Mouse (Mus musculus): ENCODE measurements around the gene Dppa3. TPM values are rescaled to one million over a fixed set of nuclear protein-coding genes. Genes with fewer than 3 reads are reported as not detected.
A peak's percentile ranks its signal among the peaks of the same experiment; 100 is the strongest.

The Dppa3 gene
- polyA plus RNA-seq, 1 experiment from 2014 or later: not detected

DNA sequence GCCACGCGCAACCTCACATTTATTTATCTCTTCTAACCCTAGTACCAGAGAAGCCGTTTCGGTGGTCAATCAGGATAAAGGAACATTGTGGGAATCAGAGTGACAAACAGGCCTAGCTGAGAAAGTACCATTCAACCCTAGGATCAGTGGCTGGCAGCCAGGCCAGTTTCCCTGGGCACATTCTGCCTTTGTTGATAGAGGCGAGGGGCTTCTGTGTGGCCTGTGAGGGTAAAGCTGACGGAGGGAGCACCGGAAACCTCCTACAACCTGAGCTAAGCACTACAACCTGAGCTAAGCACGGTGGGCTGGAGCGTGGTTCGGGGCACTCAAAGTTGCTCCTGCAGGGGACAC, 44.0 kb downstream of the Dppa3 start:
- no peak for ATAC-seq (replicated peaks; ENCODE audit: low FRiP score, low read depth)
- TF ChIP-seq CTCF (IDR thresholded peaks at IDR 0.05; ENCODE audit: low read depth): no peak
- DNase-seq (ENCODE audit: low spot score): no peak
- no peaks in the 10 kb centered on the region for H3K4me1 ChIP-seq (replicated peaks; ENCODE audit: insufficient read depth, low read length)
- H3K4me3 ChIP-seq (replicated peaks; ENCODE audit: low read depth, low read length): no peak overlapping the region
- no peak overlapping the region for H3K9ac ChIP-seq (ENCODE audit: low read depth, low read length)
- H3K36me3 ChIP-seq (ENCODE audit: insufficient read depth, low read length): no peaks in the 10 kb centered on the region
- no peaks in the 10 kb centered on the region for H3K27me3 ChIP-seq (ENCODE audit: insufficient read depth, low read length)
- H3K27ac ChIP-seq: no peak overlapping the region
- peak overlapping the region; percentile 53 for H3K4me2 ChIP-seq (ENCODE audit: low read length)
- 28% methylated on average over 10 of the region's 10 CpGs for WGBS
- no peaks in the 10 kb centered on the region for H3K9me3 ChIP-seq (replicated peaks; ENCODE audit: low read length)

DNA sequence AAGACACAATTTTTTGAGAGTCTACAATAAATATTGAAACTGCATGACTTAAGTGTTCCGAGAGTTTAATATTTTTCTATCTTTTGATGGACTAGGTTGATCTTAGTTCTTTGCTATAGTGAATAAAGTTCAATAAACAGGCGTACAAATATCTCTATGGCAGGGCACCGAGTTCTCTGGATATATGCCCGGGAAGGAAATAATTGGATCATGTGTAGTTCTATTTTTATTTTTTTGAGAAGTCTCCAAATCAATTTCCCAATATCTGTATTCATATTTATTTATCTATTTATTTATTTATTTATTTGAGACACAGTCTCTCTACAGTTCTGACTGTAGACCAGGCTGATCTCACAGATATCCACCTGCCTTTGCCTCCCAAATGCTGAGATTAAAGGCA, 44.6 kb downstream of the Dppa3 start:
- Histone ChIP-seq H3K4me2 (ENCODE audit: low read length) (no peak overlapping the region), H3K9ac (ENCODE audit: low read depth, low read length) (no peak overlapping the region), H3K27ac (no peak overlapping the region), H3K27me3 (ENCODE audit: insufficient read depth, low read length) (no peaks in the 10 kb centered on the region), H3K36me3 (ENCODE audit: insufficient read depth, low read length) (no peaks in the 10 kb centered on the region), H3K4me3 (replicated peaks; ENCODE audit: low read depth, low read length) (no peak overlapping the region), H3K9me3 (replicated peaks; ENCODE audit: low read length) (no peaks in the 10 kb centered on the region), H3K4me1 (replicated peaks; ENCODE audit: insufficient read depth, low read length) (no peaks in the 10 kb centered on the region)
- DNase-seq (ENCODE audit: low spot score) (no peak), ATAC-seq (replicated peaks; ENCODE audit: low FRiP score, low read depth) (no peak)
- 89% methylated on average over 4 of the region's 4 CpGs for WGBS
- no peak for TF ChIP-seq CTCF (IDR thresholded peaks at IDR 0.05; ENCODE audit: low read depth)

DNA sequence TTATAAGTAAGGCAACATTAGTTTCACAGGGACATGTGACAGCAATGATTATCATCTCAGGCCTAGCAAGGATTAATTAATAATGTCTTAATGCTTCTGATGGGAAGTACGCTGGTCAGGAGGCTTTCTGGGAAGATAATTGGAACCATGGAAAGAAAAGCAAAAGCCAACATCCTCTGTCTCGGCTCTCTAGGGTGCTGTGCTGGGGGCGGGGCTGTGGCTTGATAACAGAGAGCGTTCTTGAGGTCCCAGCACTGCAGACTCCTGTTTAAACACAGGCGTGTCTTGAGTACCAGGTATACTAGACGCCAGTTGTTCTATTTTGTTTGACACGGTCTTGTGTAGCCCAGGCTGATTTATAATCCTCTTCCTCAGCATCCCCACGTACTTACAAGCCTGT, 46.5 kb downstream of the Dppa3 start:
- no peaks in the 10 kb centered on the region for H3K9me3 ChIP-seq (replicated peaks; ENCODE audit: low read length)
- H3K9ac ChIP-seq (ENCODE audit: low read depth, low read length): no peak overlapping the region
- H3K4me2 ChIP-seq (ENCODE audit: low read length): no peak overlapping the region
- H3K27ac ChIP-seq: no peak overlapping the region
- no peak for ATAC-seq (replicated peaks; ENCODE audit: low FRiP score, low read depth)
- no peaks in the 10 kb centered on the region for H3K36me3 ChIP-seq (ENCODE audit: insufficient read depth, low read length)
- WGBS: 55% methylated on average over 8 of the region's 8 CpGs
- no peak for DNase-seq (ENCODE audit: low spot score)
- H3K27me3 ChIP-seq (ENCODE audit: insufficient read depth, low read length): no peaks in the 10 kb centered on the region
- no peak overlapping the region for H3K4me3 ChIP-seq (replicated peaks; ENCODE audit: low read depth, low read length)
- no peak for TF ChIP-seq CTCF (IDR thresholded peaks at IDR 0.05; ENCODE audit: low read depth)
- H3K4me1 ChIP-seq (replicated peaks; ENCODE audit: insufficient read depth, low read length): no peaks in the 10 kb centered on the region

Other genes starting within 250 kb of the Dppa3 start
- 6.6 and 9.8 TPM in 2 replicates for gene Rimklb, start 127.6 kb upstream of the Dppa3 start, polyA plus RNA-seq (2015; fragmentation: Nextera tagmentation; extraction: Ambion mirVana)
- gene Mfap5, start 120.6 kb upstream of the Dppa3 start, polyA plus RNA-seq (2015; fragmentation: Nextera tagmentation; extraction: Ambion mirVana): 42.4 and 47.0 TPM in 2 replicates
- gene Aicda, start 72.6 kb upstream of the Dppa3 start, polyA plus RNA-seq (2015; fragmentation: Nextera tagmentation; extraction: Ambion mirVana): not detected in 2 replicates
- 3.6 TPM in 2 replicates for gene Apobec1, start 24.0 kb upstream of the Dppa3 start, polyA plus RNA-seq (2015; fragmentation: Nextera tagmentation; extraction: Ambion mirVana)
- gene Gdf3, start 16.3 kb upstream of the Dppa3 start, polyA plus RNA-seq (2015; fragmentation: Nextera tagmentation; extraction: Ambion mirVana): not detected in 2 replicates
- gene Nanog, start 81.1 kb downstream of the Dppa3 start, polyA plus RNA-seq (2015; fragmentation: Nextera tagmentation; extraction: Ambion mirVana): not detected in 2 replicates
- 4.1 and 4.4 TPM in 2 replicates for gene Slc2a3, start 175.2 kb downstream of the Dppa3 start, polyA plus RNA-seq (2015; fragmentation: Nextera tagmentation; extraction: Ambion mirVana)
- gene Foxj2, start 193.5 kb downstream of the Dppa3 start, polyA plus RNA-seq (2015; fragmentation: Nextera tagmentation; extraction: Ambion mirVana): 5.2 and 5.5 TPM in 2 replicates
- 2.1 and 2.3 TPM in 2 replicates for gene C3ar1, start 229.8 kb downstream of the Dppa3 start, polyA plus RNA-seq (2015; fragmentation: Nextera tagmentation; extraction: Ambion mirVana)
- 37.6 and 39.8 TPM in 2 replicates for gene Necap1, start 248.1 kb downstream of the Dppa3 start, polyA plus RNA-seq (2015; fragmentation: Nextera tagmentation; extraction: Ambion mirVana)